Comparison of ENCODE assay signal across 8 mouse cellular contexts in the genomic region with DNA sequence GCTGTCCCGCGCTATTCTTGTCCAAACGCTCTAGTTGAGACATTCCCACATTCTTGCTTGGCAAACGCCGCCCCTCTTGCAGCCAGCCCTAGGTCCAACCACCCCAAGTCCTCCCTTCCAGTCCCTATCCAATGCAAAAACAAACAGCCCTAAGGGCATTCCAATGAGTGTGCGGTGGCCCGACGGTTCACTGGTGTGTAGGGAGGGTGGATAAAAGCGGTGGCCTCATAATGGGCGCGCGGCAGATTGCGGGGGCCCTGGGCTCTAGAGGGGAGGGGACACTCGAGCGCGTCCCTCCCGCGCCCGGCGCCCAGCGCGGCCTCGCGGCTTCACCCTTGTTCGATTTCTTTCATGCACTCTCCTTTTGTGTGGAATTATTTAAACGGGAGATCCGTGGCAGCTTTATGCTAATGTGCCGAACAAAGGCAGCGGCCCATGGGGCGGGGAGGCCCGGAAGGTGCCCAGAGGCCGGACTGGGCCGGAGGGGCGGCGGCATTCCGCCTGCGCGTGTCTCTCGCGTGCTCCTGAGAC. TPM values are rescaled to one million over a fixed set of nuclear protein-coding genes. Genes with fewer than 3 reads are reported as not detected.
DNase-seq lines count a peak whose midpoint lies in the region; ATAC-seq and TF ChIP-seq lines count a peak whose summit lies in the region.

No protein-coding gene starts in this region.

- TF ChIP-seq POLR2A in testis, adult 2 months (IDR thresholded peaks at IDR 0.05; ENCODE audit: control insufficient read depth, low read depth, low read length), result no peak

- TF ChIP-seq CTCF in testis, adult 2 months (IDR thresholded peaks at IDR 0.05; ENCODE audit: control insufficient read depth, insufficient read depth, insufficient replicate concordance, low read depth, low read length), result no peak

- no peaks in the 10 kb centered on the region for H3K36me3 ChIP-seq in testis, adult 2 months (ENCODE audit: control insufficient read depth, insufficient read depth, low read length)
- no peaks in the 10 kb centered on the region for H3K36me3 ChIP-seq in limb, embryonic 10.5 days
- no peaks in the 10 kb centered on the region for H3K36me3 ChIP-seq in stomach, embryonic 14.5 days (ENCODE audit: control insufficient read depth, insufficient read depth, low read length)

- no peak overlapping the region for H3K27ac ChIP-seq in testis, adult 2 months (ENCODE audit: control insufficient read depth, insufficient read depth, low read depth, low read length)
- no peak overlapping the region for H3K27ac ChIP-seq in limb, embryonic 10.5 days
- H3K27ac ChIP-seq in stomach, embryonic 14.5 days (ENCODE audit: low read length), result no peak overlapping the region; the same call in 1 of the 2 replicates

- peaks cover 41% of the 10 kb centered on the region for H3K4me1 ChIP-seq in testis, adult 2 months (ENCODE audit: control insufficient read depth, insufficient read depth, low read length)
- H3K4me1 ChIP-seq in limb, embryonic 10.5 days, result peaks cover 57% of the 10 kb centered on the region
- H3K4me1 ChIP-seq in stomach, embryonic 14.5 days (ENCODE audit: control insufficient read depth, insufficient read depth, low read length), result peaks cover 27% of the 10 kb centered on the region; the same call in 1 of the 2 replicates

- 0 out of 2 replicates have a peak overlapping the region, but pooled peaks have one; percentile 14 for H3K9ac ChIP-seq in stomach, embryonic 14.5 days (replicated peaks; ENCODE audit: low read depth, low read length)

- WGBS in limb, embryonic 10.5 days, result under 1% methylated on average over 40 of the region's 40 CpGs
- WGBS in stomach, embryonic 14.5 days, result 2% methylated on average over 40 of the region's 40 CpGs

- H3K27me3 ChIP-seq in testis, adult 2 months (ENCODE audit: control insufficient read depth, insufficient read depth, low read length), result peaks cover 8% of the 10 kb centered on the region
- H3K27me3 ChIP-seq in limb, embryonic 10.5 days (ENCODE audit: low read depth, poor library complexity, severe bottlenecking), result peaks cover 92% of the 10 kb centered on the region
- peaks cover 53% of the 10 kb centered on the region for H3K27me3 ChIP-seq in stomach, embryonic 14.5 days (ENCODE audit: control insufficient read depth, insufficient read depth, low read length)

- DNase-seq in adrenal gland, adult 18-20 months (ENCODE audit: low spot score in 2 of 2), result peak; percentile 8 to 22
- no peak for DNase-seq in adrenal gland, adult 2 months
- DNase-seq in testis, postnatal 10 days (ENCODE audit: low spot score), result no peak
- no peak for DNase-seq in limb, embryonic 10.5 days (ENCODE audit: low spot score)
- DNase-seq in thymus, adult 18-20 months, result no peak
- DNase-seq in cerebellum, adult 11-12 months, result no peak

- H3K4me3 ChIP-seq in testis, adult 2 months (ENCODE audit: control insufficient read depth, low read depth, low read length), result peak overlapping the region; percentile 51
- H3K4me3 ChIP-seq in limb, embryonic 10.5 days, result peak overlapping the region; percentile 42
- peak overlapping the region; percentile 20 for H3K4me3 ChIP-seq in stomach, embryonic 14.5 days (ENCODE audit: low read depth, low read length)

- H3K4me2 ChIP-seq in stomach, embryonic 14.5 days (replicated peaks; ENCODE audit: low read depth, low read length), result peak overlapping the region; percentile 42

- peak; percentile 6; the same call in 1 of the 2 replicates for ATAC-seq in stomach, embryonic 14.5 days (ENCODE audit: insufficient number of reproducible peaks, insufficient read depth, low FRiP score, low read depth)

- H3K9me3 ChIP-seq in limb, embryonic 10.5 days (replicated peaks), result no peaks in the 10 kb centered on the region
- no peaks in the 10 kb centered on the region for H3K9me3 ChIP-seq in stomach, embryonic 14.5 days (ENCODE audit: control insufficient read depth, low read depth, low read length)

RNA-seq across cellular contexts. Expression of a gene that starts 3.5 kb away (rescaled TPM):
- total RNA-seq in adrenal gland, adult 18-20 months (2021), result 1 to 10 TPM; 5.6 to 7.0 TPM
- 1 to 10 TPM; 3.7 to 10.0 TPM for total RNA-seq in adrenal gland, adult 2 months (2021)
- 11.8 and 23.1 TPM in 2 replicates for polyA plus RNA-seq in adrenal gland, adult 2 months (2012; rRNA removed)
- 0.02 TPM in 1 of 2 replicates, not detected in the other for polyA plus RNA-seq in testis, adult 2 months (2012; rRNA removed)
- polyA plus RNA-seq in limb, embryonic 10.5 days (2016; fragmentation: Nextera tagmentation; extraction: Ambion mirVana), result 0.06 TPM in 1 of 2 replicates, not detected in the other
- 1.1 and 1.3 TPM in 2 replicates for polyA plus RNA-seq in stomach, embryonic 14.5 days (2014; fragmentation: Nextera tagmentation; extraction: Ambion mirVana)

Comparison
In these comparisons a context has a peak if more than half of its experiments do, and no peak if none do; other contexts are left out.
1. DNase-seq: peak in adrenal gland, adult 18-20 months (2 of 2); none in adrenal gland, adult 2 months (single experiment), testis, postnatal 10 days (single experiment), limb, embryonic 10.5 days (single experiment), thymus, adult 18-20 months (0 of 2) and cerebellum, adult 11-12 months (single experiment).
2. Peak in every context shown above with its lines, with median percentiles within 50 percentile points of each other: H3K4me3 ChIP-seq.